Mouse (Mus musculus) heart, embryonic 12.5 days (tissue): ENCODE measurements around the gene Glcci1. TPM values are rescaled to one million over a fixed set of nuclear protein-coding genes. Genes with fewer than 3 reads are reported as not detected.

Experiments
- ATAC-seq: fragments of 200-750 bp; cut with Nextera tagmentation; 2 replicates; pipeline ENCODE4 v1.8.0; 2017; ENCODE audit warnings: moderate TSS enrichment, moderate library complexity; ENCODE audit not compliant: insufficient number of reproducible peaks, low FRiP score
- H3K27ac ChIP-seq: fragments of 300-500 bp; sonication (generic); 2 replicates; pipeline ENCODE4 v1.5.1; 2016; ENCODE audit warnings: mild to moderate bottlenecking, moderate library complexity; ENCODE audit not compliant: poor library complexity, severe bottlenecking
- H3K27me3 ChIP-seq: fragments of 300-500 bp; sonication (generic); replicated peaks from 2 replicates; pipeline ENCODE4 v1.6.1; 2016; ENCODE audit warnings: mild to moderate bottlenecking, moderate library complexity
- H3K36me3 ChIP-seq: fragments of 300-500 bp; sonication (generic); 2 replicates; pipeline ENCODE4 v1.6.1; 2016; ENCODE audit warnings: mild to moderate bottlenecking, moderate library complexity
- H3K4me1 ChIP-seq: fragments of 300-500 bp; sonication (generic); replicated peaks from 2 replicates; pipeline ENCODE4 v1.6.1; 2016; ENCODE audit warnings: mild to moderate bottlenecking
- H3K4me2 ChIP-seq: fragments of 300-500 bp; sonication (generic); 2 replicates; pipeline ENCODE4 v1.6.1; 2016; ENCODE audit warnings: mild to moderate bottlenecking, moderate library complexity
- H3K4me3 ChIP-seq: fragments of 300-500 bp; sonication (generic); 2 replicates; pipeline ENCODE4 v1.5.1; 2016; ENCODE audit warnings: mild to moderate bottlenecking
- H3K9ac ChIP-seq: fragments of 300-500 bp; sonication (generic); 2 replicates; pipeline ENCODE4 v1.6.1; 2016; ENCODE audit warnings: mild to moderate bottlenecking, moderate library complexity
- H3K9me3 ChIP-seq: fragments of 300-500 bp; sonication (generic); replicated peaks from 2 replicates; pipeline ENCODE4 v1.6.1; 2016; ENCODE audit warnings: mild to moderate bottlenecking, moderate library complexity
- WGBS: fragments of 180-500 bp; shearing (Covaris S2); methylation state at CpG from one replicate; pipeline ENCODE4 v1.1.7; 2016; 5-methylcytosine and 5-hydroxymethylcytosine counted together
- polyA plus RNA-seq: library from polyadenylated mRNA; unstranded; fragments of >200 nt; fragmentation: Nextera tagmentation; extraction: Ambion mirVana; gene quantifications from 2 replicates; pipeline ENCODE4 v1.2.1, GENCODE M21; 2016

Gene Glcci1
- 8.2 and 10.2 TPM in 2 replicates for polyA plus RNA-seq

DNA sequence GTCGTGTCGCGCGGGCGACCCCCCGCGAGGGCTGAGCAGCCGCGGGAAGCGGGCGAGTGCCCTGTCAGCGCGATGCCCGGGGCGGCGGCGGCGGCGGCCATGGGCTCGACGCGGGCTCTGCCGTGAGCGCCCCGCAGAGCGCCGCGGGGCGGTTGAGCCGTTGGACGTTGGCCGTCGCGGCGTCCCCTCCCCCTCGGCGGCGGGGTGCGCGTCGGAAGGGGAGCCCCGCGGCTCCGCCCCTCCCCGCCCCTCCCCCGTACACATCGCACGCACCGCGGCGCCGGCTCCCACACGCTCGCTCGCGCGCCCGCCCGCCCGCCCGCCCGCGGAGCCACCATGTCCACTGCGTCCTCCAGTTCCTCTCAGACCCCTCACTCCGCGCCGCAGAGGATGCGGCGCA, at the start of gene Glcci1:
Glcci1 (plus strand) TSS at position 50 of the 400 bp plus-strand sequence.
- 0% methylated on average over 23 of the region's 69 CpGs for WGBS
- no peaks in the 10 kb centered on the region for H3K36me3 ChIP-seq

GRCm38 (mm10) chr6:8462447-8462846, 47.0 kb upstream of the Glcci1 start:
- H3K27ac ChIP-seq, result no peak overlapping the region
- no peak overlapping the region for H3K4me3 ChIP-seq
- H3K36me3 ChIP-seq, result no peaks in the 10 kb centered on the region
- no peak overlapping the region for H3K4me2 ChIP-seq
- no peak overlapping the region for H3K9ac ChIP-seq
- H3K9me3 ChIP-seq, result no peaks in the 10 kb centered on the region
- ATAC-seq, result no peak
- H3K27me3 ChIP-seq, result no peaks in the 10 kb centered on the region
- no peaks in the 10 kb centered on the region for H3K4me1 ChIP-seq
- 85% methylated on average over 2 of the region's 2 CpGs for WGBS

More for the DNA sequence above, at the start of gene Glcci1:
- Histone ChIP-seq H3K9me3 (no peaks in the 10 kb centered on the region), H3K4me3 (peak within 1 kb of the TSS; percentile 93), H3K9ac (peak within 1 kb of the TSS; percentile 99), H3K27ac (peak within 1 kb of the TSS; percentile 99), H3K4me2 (peak within 1 kb of the TSS; percentile 81), H3K4me1 (peaks cover 15% of the 10 kb centered on the region), H3K27me3 (no peaks in the 10 kb centered on the region)
- ATAC-seq, result peak; percentile 89

DNA sequence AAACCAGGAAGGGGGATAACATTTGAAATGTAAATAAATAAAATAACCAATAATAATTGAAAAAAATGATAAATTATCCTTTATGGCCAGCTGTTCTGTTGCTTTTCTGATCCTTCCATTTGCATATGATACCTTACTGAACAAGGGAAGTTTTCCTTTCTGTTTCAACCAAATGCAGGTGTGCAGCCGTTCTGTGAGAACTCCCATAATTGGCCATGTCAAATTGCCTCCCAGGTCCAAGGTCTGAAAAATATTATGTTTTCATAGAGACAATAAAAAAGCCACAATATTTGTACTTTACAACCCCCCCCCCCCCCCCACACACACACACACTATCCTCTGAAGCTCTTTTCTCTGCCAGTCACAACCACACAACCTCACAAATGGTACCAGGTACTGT, 44.0 kb upstream of the Glcci1 start:
- H3K4me3 ChIP-seq, result no peak overlapping the region
- no peak overlapping the region for H3K4me2 ChIP-seq
- H3K4me1 ChIP-seq, result no peaks in the 10 kb centered on the region
- WGBS, result 72% methylated on average over 1 of the region's 1 CpGs
- no peak overlapping the region for H3K9ac ChIP-seq
- no peaks in the 10 kb centered on the region for H3K9me3 ChIP-seq
- no peaks in the 10 kb centered on the region for H3K27me3 ChIP-seq
- H3K27ac ChIP-seq, result no peak overlapping the region
- H3K36me3 ChIP-seq, result no peaks in the 10 kb centered on the region
- ATAC-seq, result no peak

GRCm38 (mm10) chr6:8465985-8466384, 43.4 kb upstream of the Glcci1 start:
- Histone ChIP-seq H3K36me3 (no peaks in the 10 kb centered on the region), H3K27ac (no peak overlapping the region), H3K4me3 (no peak overlapping the region), H3K27me3 (no peaks in the 10 kb centered on the region), H3K4me2 (no peak overlapping the region), H3K4me1 (no peaks in the 10 kb centered on the region), H3K9ac (no peak overlapping the region), H3K9me3 (no peaks in the 10 kb centered on the region)
- no peak for ATAC-seq
- 82% methylated on average over 5 of the region's 5 CpGs for WGBS

- H3K9me3 ChIP-seq, result no peaks in the 10 kb centered on the region
- peaks cover 9% of the 10 kb centered on the region for H3K4me1 ChIP-seq
- H3K4me2 ChIP-seq, result no peak overlapping the region
- H3K27ac ChIP-seq, result no peak overlapping the region
- no peak overlapping the region for H3K9ac ChIP-seq
- H3K36me3 ChIP-seq, result no peaks in the 10 kb centered on the region
- ATAC-seq, result no peak
- H3K4me3 ChIP-seq, result no peak overlapping the region
- H3K27me3 ChIP-seq, result no peaks in the 10 kb centered on the region
- 81% methylated on average over 10 of the region's 10 CpGs for WGBS
Measured at GRCm38 (mm10) chr6:8467667-8468337, 41.6 kb upstream of the Glcci1 start.

DNA sequence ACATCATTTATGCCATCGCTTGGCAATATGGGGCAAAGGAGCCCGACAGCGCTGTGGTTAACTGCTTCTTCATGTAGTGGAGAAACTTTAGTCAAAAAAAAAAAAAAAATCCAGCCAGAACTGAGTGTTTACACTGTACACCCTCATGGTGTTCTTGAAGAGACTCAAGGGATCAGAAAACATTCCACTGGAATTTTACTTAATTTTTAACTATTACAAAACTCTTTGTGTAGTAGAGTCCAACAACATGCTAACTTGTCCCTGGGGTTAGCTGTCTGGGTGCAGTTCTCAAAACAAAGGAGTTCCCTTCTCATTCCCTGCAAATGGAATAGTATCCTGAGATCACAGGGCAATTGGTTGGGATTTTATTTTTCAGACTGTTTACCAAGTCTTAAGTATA, 39.5 kb upstream of the Glcci1 start:
- Histone ChIP-seq H3K9me3 (no peaks in the 10 kb centered on the region), H3K27ac (no peak overlapping the region), H3K27me3 (no peaks in the 10 kb centered on the region), H3K36me3 (no peaks in the 10 kb centered on the region), H3K4me2 (no peak overlapping the region), H3K4me3 (no peak overlapping the region), H3K4me1 (peaks cover 23% of the 10 kb centered on the region), H3K9ac (no peak overlapping the region)
- ATAC-seq, result no peak
- 88% methylated on average over 3 of the region's 3 CpGs for WGBS

DNA sequence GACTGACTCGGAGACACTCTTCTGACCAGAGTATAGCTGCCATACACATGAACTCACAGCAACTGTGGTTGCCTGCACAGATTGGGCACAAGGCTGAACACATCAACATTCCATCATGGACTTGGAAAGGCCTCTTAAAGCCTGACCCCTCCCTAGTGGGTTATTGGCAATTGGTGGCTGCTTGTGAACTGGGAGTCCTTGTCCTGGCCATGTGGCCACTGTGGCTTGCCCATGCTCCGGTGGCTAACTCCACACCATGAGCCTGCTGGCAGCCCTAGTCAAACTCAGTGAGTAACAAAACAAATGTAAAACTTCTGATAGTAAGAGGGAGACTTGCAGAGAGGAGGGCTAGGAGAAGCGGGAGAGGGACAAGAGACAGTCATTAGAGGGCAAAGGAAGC, 37.3 kb upstream of the Glcci1 start:
- Histone ChIP-seq H3K27ac (peak overlapping the region; percentile 36), H3K4me1 (peaks cover 23% of the 10 kb centered on the region), H3K4me3 (no peak overlapping the region), H3K36me3 (no peaks in the 10 kb centered on the region), H3K4me2 (no peak overlapping the region), H3K27me3 (no peaks in the 10 kb centered on the region), H3K9ac (no peak overlapping the region), H3K9me3 (no peaks in the 10 kb centered on the region)
- ATAC-seq, result no peak
- 74% methylated on average over 3 of the region's 3 CpGs for WGBS

- WGBS, result 11% methylated on average over 5 of the region's 5 CpGs
- H3K4me1 ChIP-seq, result peaks cover 23% of the 10 kb centered on the region
- no peak overlapping the region for H3K9ac ChIP-seq
- H3K36me3 ChIP-seq, result no peaks in the 10 kb centered on the region
- no peaks in the 10 kb centered on the region for H3K27me3 ChIP-seq
- H3K9me3 ChIP-seq, result no peaks in the 10 kb centered on the region
- H3K4me2 ChIP-seq, result peak overlapping the region; percentile 8; the same call in 1 of the 2 replicates
- H3K4me3 ChIP-seq, result no peak overlapping the region
- peak overlapping the region; percentile 46; the same call in 1 of the 2 replicates for H3K27ac ChIP-seq
- no peak for ATAC-seq
Measured at GRCm38 (mm10) chr6:8472915-8473314, 36.5 kb upstream of the Glcci1 start.

DNA sequence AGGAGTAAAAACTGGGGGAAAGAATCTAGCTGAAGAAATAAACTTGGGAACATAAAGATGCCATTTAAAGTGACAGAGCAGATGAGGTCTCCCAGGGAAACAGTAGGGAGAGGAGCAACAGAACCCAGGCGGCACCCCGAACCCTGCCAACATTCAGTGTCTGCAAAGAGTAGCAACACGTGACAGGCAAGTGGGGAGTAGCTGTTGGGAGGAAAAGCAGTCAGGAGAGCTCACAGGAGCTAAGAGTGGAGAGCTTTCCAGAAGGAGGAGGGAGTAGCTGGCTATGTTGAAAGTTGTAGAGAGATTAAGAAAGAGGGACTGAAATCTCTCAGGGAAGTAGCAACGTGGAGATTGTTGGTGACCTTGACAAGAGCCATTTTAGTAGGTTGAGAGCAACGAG, 35.9 kb upstream of the Glcci1 start:
- no peak overlapping the region for H3K4me3 ChIP-seq
- 19% methylated on average over 5 of the region's 5 CpGs for WGBS
- H3K4me2 ChIP-seq, result no peak overlapping the region
- no peaks in the 10 kb centered on the region for H3K27me3 ChIP-seq
- ATAC-seq, result no peak; the same call in 1 of the 2 replicates
- no peaks in the 10 kb centered on the region for H3K36me3 ChIP-seq
- peak overlapping the region; percentile 46 for H3K27ac ChIP-seq
- H3K9ac ChIP-seq, result no peak overlapping the region
- peaks cover 23% of the 10 kb centered on the region for H3K4me1 ChIP-seq
- no peaks in the 10 kb centered on the region for H3K9me3 ChIP-seq

DNA sequence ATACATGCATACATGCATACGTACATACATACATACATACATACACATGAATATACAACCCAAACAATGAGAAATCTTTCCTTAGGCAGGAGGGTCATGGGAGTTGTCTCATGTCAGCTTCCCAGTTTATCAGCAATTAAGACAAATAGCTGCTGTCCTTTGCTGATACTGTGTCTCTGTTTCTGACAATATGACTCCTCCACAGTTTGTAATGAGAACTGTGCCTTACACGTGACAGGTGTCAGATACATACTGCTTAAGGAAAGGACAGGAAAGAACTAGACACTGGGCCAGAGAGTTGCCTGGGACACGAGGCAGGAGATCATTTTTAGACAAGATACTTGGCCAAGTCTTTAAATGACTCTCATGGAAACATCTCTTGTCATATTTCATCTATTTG, 35.1 kb upstream of the Glcci1 start:
- no peaks in the 10 kb centered on the region for H3K27me3 ChIP-seq
- no peak overlapping the region for H3K4me2 ChIP-seq
- no peak overlapping the region for H3K4me3 ChIP-seq
- H3K9me3 ChIP-seq, result no peaks in the 10 kb centered on the region
- 54% methylated on average over 3 of the region's 3 CpGs for WGBS
- no peak overlapping the region for H3K9ac ChIP-seq
- H3K4me1 ChIP-seq, result peaks cover 23% of the 10 kb centered on the region
- ATAC-seq, result no peak
- H3K27ac ChIP-seq, result no peak overlapping the region
- H3K36me3 ChIP-seq, result no peaks in the 10 kb centered on the region

DNA sequence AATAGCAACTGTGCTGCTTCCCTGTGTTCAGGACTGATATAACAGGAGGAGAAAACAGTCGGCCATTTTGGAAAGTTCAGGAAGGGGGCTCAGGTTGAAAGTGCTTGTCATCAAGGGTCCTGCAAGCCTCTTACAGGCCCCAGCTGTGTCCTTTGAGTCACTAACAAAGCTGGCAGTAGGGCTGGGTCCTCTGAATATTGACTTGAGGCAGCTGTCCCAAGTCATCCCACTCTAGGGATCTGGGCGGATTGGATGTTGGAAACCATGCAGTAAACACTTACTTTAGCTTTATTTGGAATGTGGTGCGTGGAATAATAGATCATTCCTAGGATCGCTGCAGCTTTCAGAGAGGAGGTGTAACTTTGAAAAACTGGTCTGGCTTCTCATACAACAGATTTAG, 34.6 kb upstream of the Glcci1 start:
- no peak for ATAC-seq

DNA sequence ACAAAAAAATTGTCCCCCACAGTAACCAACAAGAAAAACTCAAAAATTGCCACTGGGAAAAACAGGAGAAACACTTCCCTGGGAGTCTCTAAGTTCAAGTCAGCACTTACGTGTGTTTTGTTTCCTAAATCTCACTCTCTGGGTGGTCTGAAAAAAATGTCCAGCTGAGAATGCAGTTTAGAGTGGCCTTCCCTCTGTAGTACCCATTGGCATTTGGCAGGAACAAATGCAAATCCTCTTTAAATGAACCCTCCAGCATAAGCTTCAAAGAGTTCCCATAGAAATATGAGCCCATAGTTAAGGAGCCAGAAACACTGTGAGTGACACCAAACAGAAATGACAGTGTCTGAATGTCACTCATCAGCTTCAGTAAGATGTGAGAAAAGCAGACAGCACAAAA, 30.2 kb upstream of the Glcci1 start:
- no peak overlapping the region for H3K4me3 ChIP-seq
- H3K4me1 ChIP-seq, result 0 out of 2 replicates have a peak, but pooled peaks cover 3% of the 10 kb centered on the region
- WGBS, result 54% methylated on average over 1 of the region's 1 CpGs
- ATAC-seq, result no peak
- H3K27ac ChIP-seq, result no peak overlapping the region
- H3K36me3 ChIP-seq, result no peaks in the 10 kb centered on the region
- no peak overlapping the region for H3K9ac ChIP-seq
- no peak overlapping the region for H3K4me2 ChIP-seq
- H3K27me3 ChIP-seq, result no peaks in the 10 kb centered on the region
- H3K9me3 ChIP-seq, result no peaks in the 10 kb centered on the region

More for the DNA sequence above, 34.6 kb upstream of the Glcci1 start:
- Histone ChIP-seq H3K4me2 (no peak overlapping the region), H3K9ac (no peak overlapping the region), H3K36me3 (no peaks in the 10 kb centered on the region), H3K9me3 (no peaks in the 10 kb centered on the region), H3K4me1 (peaks cover 23% of the 10 kb centered on the region), H3K27me3 (no peaks in the 10 kb centered on the region), H3K4me3 (no peak overlapping the region), H3K27ac (no peak overlapping the region)
- WGBS, result 72% methylated on average over 4 of the region's 4 CpGs
